Mouse (Mus musculus): Measurements from ENCODE around the gene Arhgap5. TPM values are rescaled to one million over a fixed set of nuclear protein-coding genes. Genes with fewer than 3 reads are reported as not detected.
A peak's percentile ranks its signal among the peaks of the same experiment; 100 is the strongest.

Arhgap5 gene
- polyA plus RNA-seq (2012; rRNA removed), result 0.23 and 1.2 TPM in 2 replicates

- Histone ChIP-seq H3K27ac (ENCODE audit: insufficient read depth, low read depth, low read length) (peak within 1 kb of the TSS; percentile 96), H3K4me3 (ENCODE audit: low read depth, low read length) (peak within 1 kb of the TSS; percentile 77), H3K4me1 (ENCODE audit: control insufficient read depth, insufficient read depth, insufficient read length, low read length) (no peaks in the 10 kb centered on the region), H3K27me3 (ENCODE audit: control insufficient read depth, insufficient read depth, low read length) (no peaks in the 10 kb centered on the region), H3K36me3 (ENCODE audit: control insufficient read depth, insufficient read depth, low read length) (no peaks in the 10 kb centered on the region; the same call in 1 of the 2 replicates)
- TF ChIP-seq POLR2A (IDR thresholded peaks at IDR 0.05; ENCODE audit: low read depth, low read length) (peak; percentile 84), CTCF (IDR thresholded peaks at IDR 0.05; ENCODE audit: extremely low read depth, insufficient read length, insufficient replicate concordance, low read depth, low read length) (no peak)
- 1% methylated on average over 106 of the region's 119 CpGs for WGBS
These were observed at the start of gene Arhgap5 for GRCm38 (mm10) chr12:52503456-52504320. TSS of gene Arhgap5 (plus strand) at chr12:52503972.

- no peaks in the 10 kb centered on the region for H3K4me1 ChIP-seq (ENCODE audit: control insufficient read depth, insufficient read depth, insufficient read length, low read length)
- H3K36me3 ChIP-seq (ENCODE audit: control insufficient read depth, insufficient read depth, low read length), result no peaks in the 10 kb centered on the region
- H3K4me3 ChIP-seq (ENCODE audit: low read depth, low read length), result no peak overlapping the region
- H3K27ac ChIP-seq (ENCODE audit: insufficient read depth, low read depth, low read length), result no peak overlapping the region
- TF ChIP-seq POLR2A (IDR thresholded peaks at IDR 0.05; ENCODE audit: low read depth, low read length) (no peak), CTCF (IDR thresholded peaks at IDR 0.05; ENCODE audit: extremely low read depth, insufficient read length, insufficient replicate concordance, low read depth, low read length) (no peak)
- H3K27me3 ChIP-seq (ENCODE audit: control insufficient read depth, insufficient read depth, low read length), result no peaks in the 10 kb centered on the region
These were observed 39.2 kb upstream of the Arhgap5 start for GRCm38 (mm10) chr12:52464593-52464992.

GRCm38 (mm10) chr12:52471621-52472020, 32.2 kb upstream of the Arhgap5 start:
- TF ChIP-seq CTCF (IDR thresholded peaks at IDR 0.05; ENCODE audit: extremely low read depth, insufficient read length, insufficient replicate concordance, low read depth, low read length) (no peak), POLR2A (IDR thresholded peaks at IDR 0.05; ENCODE audit: low read depth, low read length) (no peak)
- H3K4me3 ChIP-seq (ENCODE audit: low read depth, low read length), result no peak overlapping the region
- H3K36me3 ChIP-seq (ENCODE audit: control insufficient read depth, insufficient read depth, low read length), result no peaks in the 10 kb centered on the region
- WGBS, result 94% methylated on average over 4 of the region's 4 CpGs
- H3K27ac ChIP-seq (ENCODE audit: insufficient read depth, low read depth, low read length), result no peak overlapping the region
- peaks cover 10% of the 10 kb centered on the region; the same call in 1 of the 2 replicates for H3K4me1 ChIP-seq (ENCODE audit: control insufficient read depth, insufficient read depth, insufficient read length, low read length)
- no peaks in the 10 kb centered on the region for H3K27me3 ChIP-seq (ENCODE audit: control insufficient read depth, insufficient read depth, low read length)

GRCm38 (mm10) chr12:52473988-52474968, 29.5 kb upstream of the Arhgap5 start:
- Histone ChIP-seq H3K36me3 (ENCODE audit: control insufficient read depth, insufficient read depth, low read length) (no peaks in the 10 kb centered on the region), H3K27ac (ENCODE audit: insufficient read depth, low read depth, low read length) (no peak overlapping the region), H3K27me3 (ENCODE audit: control insufficient read depth, insufficient read depth, low read length) (no peaks in the 10 kb centered on the region), H3K4me1 (ENCODE audit: control insufficient read depth, insufficient read depth, insufficient read length, low read length) (peaks cover 10% of the 10 kb centered on the region; the same call in 1 of the 2 replicates), H3K4me3 (ENCODE audit: low read depth, low read length) (no peak overlapping the region)
- TF ChIP-seq CTCF (IDR thresholded peaks at IDR 0.05; ENCODE audit: extremely low read depth, insufficient read length, insufficient replicate concordance, low read depth, low read length), result no peak
- TF ChIP-seq POLR2A (IDR thresholded peaks at IDR 0.05; ENCODE audit: low read depth, low read length), result no peak
- 20% methylated on average over 18 of the region's 18 CpGs for WGBS

GRCm38 (mm10) chr12:52476036-52476435, 27.7 kb upstream of the Arhgap5 start:
- H3K27ac ChIP-seq (ENCODE audit: insufficient read depth, low read depth, low read length), result no peak overlapping the region
- whole genome bisulfite sequencing, result 88% methylated on average over 6 of the region's 6 CpGs
- H3K4me1 ChIP-seq (ENCODE audit: control insufficient read depth, insufficient read depth, insufficient read length, low read length), result peaks cover 10% of the 10 kb centered on the region; the same call in 1 of the 2 replicates
- no peaks in the 10 kb centered on the region for H3K36me3 ChIP-seq (ENCODE audit: control insufficient read depth, insufficient read depth, low read length)
- H3K4me3 ChIP-seq (ENCODE audit: low read depth, low read length), result no peak overlapping the region
- TF ChIP-seq POLR2A (IDR thresholded peaks at IDR 0.05; ENCODE audit: low read depth, low read length) (no peak), CTCF (IDR thresholded peaks at IDR 0.05; ENCODE audit: extremely low read depth, insufficient read length, insufficient replicate concordance, low read depth, low read length) (no peak)
- no peaks in the 10 kb centered on the region for H3K27me3 ChIP-seq (ENCODE audit: control insufficient read depth, insufficient read depth, low read length)

- Histone ChIP-seq H3K27ac (ENCODE audit: insufficient read depth, low read depth, low read length) (no peak overlapping the region), H3K4me3 (ENCODE audit: low read depth, low read length) (no peak overlapping the region), H3K27me3 (ENCODE audit: control insufficient read depth, insufficient read depth, low read length) (no peaks in the 10 kb centered on the region), H3K36me3 (ENCODE audit: control insufficient read depth, insufficient read depth, low read length) (no peaks in the 10 kb centered on the region), H3K4me1 (ENCODE audit: control insufficient read depth, insufficient read depth, insufficient read length, low read length) (peaks cover 10% of the 10 kb centered on the region; the same call in 1 of the 2 replicates)
- 32% methylated on average over 8 of the region's 8 CpGs for WGBS
- TF ChIP-seq CTCF (IDR thresholded peaks at IDR 0.05; ENCODE audit: extremely low read depth, insufficient read length, insufficient replicate concordance, low read depth, low read length), result no peak
These were observed 25.2 kb upstream of the Arhgap5 start for GRCm38 (mm10) chr12:52478611-52479010.

Data from small intestine, adult 2 months (tissue).